Mouse (Mus musculus): ENCODE data around the gene Arrdc1.
A peak's percentile ranks its signal among the peaks of the same experiment; 100 is the strongest.
"Not testable (repeated sequence)": the region's sequence is repeated elsewhere in the genome, so short reads cannot be mapped to it uniquely, and the experiment has no call there.

The Arrdc1 gene

GRCm38 (mm10) chr2:24935057-24935796 is at the start of gene Arrdc1:
Arrdc1 (minus strand) TSS chr2:24935252.
- peak; percentile 79 for DNase-seq (ENCODE audit: low read depth, low spot score)

GRCm38 (mm10) chr2:24976960-24977359 is 41.9 kb upstream of the Arrdc1 start:
- DNase-seq (ENCODE audit: low read depth, low spot score): no peak

GRCm38 (mm10) chr2:24975704-24976297 is 40.7 kb upstream of the Arrdc1 start, which contains the start of gene Pnpla7:
Pnpla7 (plus strand) TSS chr2:24976033.
- DNase-seq (ENCODE audit: low read depth, low spot score): peak; percentile 2

- DNase-seq (ENCODE audit: low read depth, low spot score): peak; percentile 95
These were observed 40.1 kb upstream of the Arrdc1 start, which contains the start of gene Mrpl41 for GRCm38 (mm10) chr2:24974906-24975703. Mrpl41 (minus strand) TSS chr2:24975098.

- not testable (repeated sequence) for DNase-seq (ENCODE audit: low read depth, low spot score)
These were observed 39.4 kb upstream of the Arrdc1 start for GRCm38 (mm10) chr2:24974452-24974851.

- no peak for DNase-seq (ENCODE audit: low read depth, low spot score)
These were observed 35.3 kb upstream of the Arrdc1 start for GRCm38 (mm10) chr2:24970386-24970785.

- peak; percentile 72 for DNase-seq (ENCODE audit: low read depth, low spot score)
These were observed 27.4 kb upstream of the Arrdc1 start, which contains the start of gene Dph7 for GRCm38 (mm10) chr2:24962304-24963000. Dph7 (plus strand) TSS chr2:24962400.

GRCm38 (mm10) chr2:24960910-24961309 is 25.9 kb upstream of the Arrdc1 start:
- no peak for DNase-seq (ENCODE audit: low read depth, low spot score)

- no peak for DNase-seq (ENCODE audit: low read depth, low spot score)
These were observed 17.5 kb upstream of the Arrdc1 start for GRCm38 (mm10) chr2:24952537-24953055.

- DNase-seq (ENCODE audit: low read depth, low spot score): no peak
These were observed 15.1 kb upstream of the Arrdc1 start for GRCm38 (mm10) chr2:24950189-24950535.

- peak; percentile 93 for DNase-seq (ENCODE audit: low read depth, low spot score)
These were observed 14.6 kb upstream of the Arrdc1 start, which contains the start of gene Zmynd19 for GRCm38 (mm10) chr2:24949421-24950188. Zmynd19 (plus strand) TSS chr2:24949792.

- not testable (repeated sequence) for DNase-seq (ENCODE audit: low read depth, low spot score)
These were observed 9.3 kb upstream of the Arrdc1 start for GRCm38 (mm10) chr2:24944304-24944703.

GRCm38 (mm10) chr2:24942092-24942491 is 7.0 kb upstream of the Arrdc1 start:
- no peak for DNase-seq (ENCODE audit: low read depth, low spot score)

GRCm38 (mm10) chr2:24934441-24934963 is 550 bp downstream of the Arrdc1 start:
- DNase-seq (ENCODE audit: low read depth, low spot score): no peak

- no peak for DNase-seq (ENCODE audit: low read depth, low spot score)
These were observed 5.5 kb downstream of the Arrdc1 start for GRCm38 (mm10) chr2:24929593-24929992.

GRCm38 (mm10) chr2:24929119-24929518 is 5.9 kb downstream of the Arrdc1 start:
- DNase-seq (ENCODE audit: low read depth, low spot score): no peak

- no peak for DNase-seq (ENCODE audit: low read depth, low spot score)
These were observed 7.1 kb downstream of the Arrdc1 start for GRCm38 (mm10) chr2:24927810-24928479.

- DNase-seq (ENCODE audit: low read depth, low spot score): no peak
These were observed 8.1 kb downstream of the Arrdc1 start for GRCm38 (mm10) chr2:24926965-24927358.

GRCm38 (mm10) chr2:24926345-24926964 is 8.6 kb downstream of the Arrdc1 start:
- no peak for DNase-seq (ENCODE audit: low read depth, low spot score)
